Mouse (Mus musculus): ENCODE results near the gene Dus1l.

GRCm38 (mm10) chr11:120804769-120805168 is 8.6 kb upstream of the Dus1l start:
- no peak for TF ChIP-seq CTCF (IDR thresholded peaks at IDR 0.05; ENCODE audit: low read depth)
- TF ChIP-seq EP300 (optimal IDR thresholded peaks at IDR 0.05), result no peak
